Mouse (Mus musculus) embryonic facial prominence, embryonic 13.5 days (tissue): ENCODE data around the gene Vegfd. TPM values are rescaled to one million over a fixed set of nuclear protein-coding genes. Genes with fewer than 3 reads are reported as not detected.
A peak's percentile ranks its signal among the peaks of the same experiment; 100 is the strongest.

Experiments used
- ATAC-seq: fragments of 200-750 bp; cut with Nextera tagmentation; 2 replicates; pipeline ENCODE4 v1.8.0; 2017; ENCODE audit warnings: low read depth; ENCODE audit not compliant: insufficient number of reproducible peaks, insufficient read depth, low FRiP score, low TSS enrichment
- H3K27ac ChIP-seq: fragments of 300-500 bp; sonication (generic); 2 replicates; pipeline ENCODE4 v1.5.1; 2015; ENCODE audit warnings: moderate library complexity, mild to moderate bottlenecking, inconsistent platforms
- H3K27me3 ChIP-seq: fragments of 300-500 bp; sonication (generic); 2 replicates; pipeline ENCODE4 v1.6.1; 2015; ENCODE audit warnings: mild to moderate bottlenecking, inconsistent platforms
- H3K36me3 ChIP-seq: fragments of 300-500 bp; sonication (generic); 2 replicates; pipeline ENCODE4 v1.6.1; 2015; ENCODE audit warnings: mild to moderate bottlenecking, inconsistent platforms
- H3K4me1 ChIP-seq: fragments of 300-500 bp; sonication (generic); 2 replicates; pipeline ENCODE4 v1.6.1; 2015; ENCODE audit warnings: inconsistent platforms
- H3K4me2 ChIP-seq: fragments of 300-500 bp; sonication (generic); 2 replicates; pipeline ENCODE4 v1.6.1; 2015; ENCODE audit warnings: moderate library complexity, mild to moderate bottlenecking, inconsistent platforms
- H3K4me3 ChIP-seq: fragments of 300-500 bp; sonication (generic); 2 replicates; pipeline ENCODE4 v1.5.1; 2015; ENCODE audit warnings: mild to moderate bottlenecking, inconsistent platforms
- H3K9ac ChIP-seq: fragments of 300-500 bp; sonication (generic); 2 replicates; pipeline ENCODE4 v1.6.1; 2015; ENCODE audit warnings: mild to moderate bottlenecking, inconsistent platforms
- H3K9me3 ChIP-seq: fragments of 300-500 bp; sonication (generic); 2 replicates; pipeline ENCODE4 v1.6.1; 2016; ENCODE audit warnings: inconsistent platforms
- WGBS: fragments of 180-500 bp; shearing (Covaris S2); methylation state at CpG from one replicate; pipeline ENCODE4 v1.1.7; 2015; ENCODE audit warnings: mixed read lengths; 5-methylcytosine and 5-hydroxymethylcytosine counted together
- polyA plus RNA-seq: library from polyadenylated mRNA; unstranded; fragments of >200 nt; fragmentation: Nextera tagmentation; extraction: Ambion mirVana; gene quantifications from 2 replicates; pipeline ENCODE4 v1.2.1, GENCODE M21; 2015

Vegfd gene
- polyA plus RNA-seq, 1 experiment from 2014 or later = 3.1 TPM

- H3K4me1 ChIP-seq = peaks cover 8% of the 10 kb centered on the region
- 55% methylated on average over 3 of the region's 3 CpGs for WGBS
- ATAC-seq = no peak
- H3K4me3 ChIP-seq = peak overlapping the region; percentile 57
- H3K9ac ChIP-seq = peak overlapping the region; percentile 75; the same call in 1 of the 2 replicates
- peaks cover 6% of the 10 kb centered on the region; the same call in 1 of the 2 replicates for H3K36me3 ChIP-seq
- peaks cover 33% of the 10 kb centered on the region for H3K27me3 ChIP-seq
- H3K27ac ChIP-seq = no peak overlapping the region
- H3K4me2 ChIP-seq = peak overlapping the region; percentile 58
- H3K9me3 ChIP-seq = no peaks in the 10 kb centered on the region
Measured at GRCm38 (mm10) chrX:164420518-164420917, 47.3 kb downstream of the Vegfd start.

GRCm38 (mm10) chrX:164424821-164425220, 51.6 kb downstream of the Vegfd start:
- Histone ChIP-seq H3K36me3 (peaks cover 6% of the 10 kb centered on the region; the same call in 1 of the 2 replicates), H3K4me1 (peaks cover 8% of the 10 kb centered on the region), H3K9me3 (no peaks in the 10 kb centered on the region), H3K4me2 (no peak overlapping the region), H3K27me3 (peaks cover 34% of the 10 kb centered on the region), H3K27ac (no peak overlapping the region), H3K4me3 (no peak overlapping the region), H3K9ac (no peak overlapping the region)
- no peak for ATAC-seq
- WGBS = 83% methylated on average over 1 of the region's 1 CpGs

GRCm38 (mm10) chrX:164427295-164427694, 54.1 kb downstream of the Vegfd start:
- no peak for ATAC-seq
- H3K4me2 ChIP-seq = no peak overlapping the region
- no peak overlapping the region for H3K4me3 ChIP-seq
- peaks cover 19% of the 10 kb centered on the region; the same call in 1 of the 2 replicates for H3K36me3 ChIP-seq
- H3K9me3 ChIP-seq = no peaks in the 10 kb centered on the region
- H3K27me3 ChIP-seq = peaks cover 25% of the 10 kb centered on the region
- H3K9ac ChIP-seq = no peak overlapping the region
- 83% methylated on average over 4 of the region's 4 CpGs for WGBS
- no peaks in the 10 kb centered on the region for H3K4me1 ChIP-seq
- no peak overlapping the region for H3K27ac ChIP-seq

- 82% methylated on average over 2 of the region's 2 CpGs for WGBS
- Histone ChIP-seq H3K4me1 (no peaks in the 10 kb centered on the region), H3K9me3 (no peaks in the 10 kb centered on the region), H3K36me3 (peaks cover 15% of the 10 kb centered on the region; the same call in 1 of the 2 replicates), H3K27ac (no peak overlapping the region), H3K4me2 (no peak overlapping the region), H3K4me3 (no peak overlapping the region), H3K27me3 (peaks cover 18% of the 10 kb centered on the region), H3K9ac (no peak overlapping the region)
- no peak for ATAC-seq
Measured at GRCm38 (mm10) chrX:164428224-164428623, 55.0 kb downstream of the Vegfd start.

GRCm38 (mm10) chrX:164430621-164431020, 57.4 kb downstream of the Vegfd start:
- ATAC-seq = no peak
- WGBS = 83% methylated on average over 6 of the region's 6 CpGs
- Histone ChIP-seq H3K4me1 (no peaks in the 10 kb centered on the region), H3K9me3 (no peaks in the 10 kb centered on the region), H3K4me3 (no peak overlapping the region), H3K27ac (no peak overlapping the region), H3K9ac (no peak overlapping the region), H3K36me3 (peaks cover 15% of the 10 kb centered on the region; the same call in 1 of the 2 replicates), H3K4me2 (no peak overlapping the region), H3K27me3 (peaks cover 17% of the 10 kb centered on the region)

- Histone ChIP-seq H3K9ac (no peak overlapping the region), H3K27me3 (peaks cover 20% of the 10 kb centered on the region; the same call in 1 of the 2 replicates), H3K4me2 (no peak overlapping the region), H3K4me3 (no peak overlapping the region), H3K36me3 (peaks cover 15% of the 10 kb centered on the region; the same call in 1 of the 2 replicates), H3K4me1 (no peaks in the 10 kb centered on the region), H3K9me3 (no peaks in the 10 kb centered on the region), H3K27ac (no peak overlapping the region)
- ATAC-seq = no peak
- WGBS = 85% methylated on average over 2 of the region's 2 CpGs
Measured at GRCm38 (mm10) chrX:164431133-164431532, 58.0 kb downstream of the Vegfd start.

- Histone ChIP-seq H3K4me2 (no peak overlapping the region), H3K9me3 (no peaks in the 10 kb centered on the region), H3K4me1 (no peaks in the 10 kb centered on the region), H3K9ac (no peak overlapping the region), H3K27me3 (peaks cover 20% of the 10 kb centered on the region; the same call in 1 of the 2 replicates), H3K36me3 (peaks cover 15% of the 10 kb centered on the region; the same call in 1 of the 2 replicates), H3K27ac (no peak overlapping the region), H3K4me3 (no peak overlapping the region)
- WGBS = 87% methylated on average over 6 of the region's 6 CpGs
- ATAC-seq = no peak
Measured at GRCm38 (mm10) chrX:164431541-164431940, 58.4 kb downstream of the Vegfd start.

GRCm38 (mm10) chrX:164432682-164433081, 59.5 kb downstream of the Vegfd start:
- no peaks in the 10 kb centered on the region for H3K4me1 ChIP-seq
- H3K27me3 ChIP-seq = peaks cover 20% of the 10 kb centered on the region
- H3K36me3 ChIP-seq = peaks cover 15% of the 10 kb centered on the region; the same call in 1 of the 2 replicates
- no peak overlapping the region for H3K4me2 ChIP-seq
- no peak overlapping the region for H3K4me3 ChIP-seq
- H3K9me3 ChIP-seq = no peaks in the 10 kb centered on the region
- WGBS = 96% methylated on average over 9 of the region's 9 CpGs
- H3K27ac ChIP-seq = no peak overlapping the region
- H3K9ac ChIP-seq = no peak overlapping the region
- no peak for ATAC-seq

- Histone ChIP-seq H3K9me3 (no peaks in the 10 kb centered on the region), H3K4me1 (no peaks in the 10 kb centered on the region), H3K9ac (no peak within 1 kb of the TSS), H3K4me2 (no peak within 1 kb of the TSS), H3K27ac (no peak within 1 kb of the TSS), H3K27me3 (peaks cover 30% of the 10 kb centered on the region), H3K4me3 (no peak within 1 kb of the TSS), H3K36me3 (peaks cover 8% of the 10 kb centered on the region; the same call in 1 of the 2 replicates)
- ATAC-seq = no peak
- WGBS = 62% methylated on average over 8 of the region's 8 CpGs
Measured at GRCm38 (mm10) chrX:164436709-164437108, 63.5 kb downstream of the Vegfd start, which contains the start of gene Asb11. Gene Asb11 (plus strand): TSS chrX:164436994.

GRCm38 (mm10) chrX:164439462-164439861, 66.3 kb downstream of the Vegfd start:
- H3K36me3 ChIP-seq = no peaks in the 10 kb centered on the region
- no peak overlapping the region for H3K4me3 ChIP-seq
- H3K27me3 ChIP-seq = peaks cover 38% of the 10 kb centered on the region
- no peak overlapping the region for H3K4me2 ChIP-seq
- no peaks in the 10 kb centered on the region for H3K9me3 ChIP-seq
- no peak overlapping the region for H3K27ac ChIP-seq
- no peak overlapping the region for H3K9ac ChIP-seq
- H3K4me1 ChIP-seq = no peaks in the 10 kb centered on the region
- no peak for ATAC-seq
- 82% methylated on average over 7 of the region's 7 CpGs for WGBS

GRCm38 (mm10) chrX:164440140-164440539, 67.0 kb downstream of the Vegfd start:
- no peak overlapping the region for H3K27ac ChIP-seq
- peaks cover 40% of the 10 kb centered on the region for H3K27me3 ChIP-seq
- no peak overlapping the region for H3K4me3 ChIP-seq
- no peak for ATAC-seq
- no peaks in the 10 kb centered on the region for H3K4me1 ChIP-seq
- WGBS = 62% methylated on average over 2 of the region's 2 CpGs
- no peak overlapping the region for H3K9ac ChIP-seq
- H3K4me2 ChIP-seq = no peak overlapping the region
- H3K36me3 ChIP-seq = no peaks in the 10 kb centered on the region
- H3K9me3 ChIP-seq = no peaks in the 10 kb centered on the region

- H3K4me2 ChIP-seq = no peak overlapping the region
- 73% methylated on average over 3 of the region's 3 CpGs for WGBS
- no peaks in the 10 kb centered on the region for H3K9me3 ChIP-seq
- no peak overlapping the region for H3K4me3 ChIP-seq
- no peaks in the 10 kb centered on the region for H3K36me3 ChIP-seq
- no peak overlapping the region for H3K27ac ChIP-seq
- H3K27me3 ChIP-seq = peaks cover 39% of the 10 kb centered on the region
- H3K4me1 ChIP-seq = no peaks in the 10 kb centered on the region
- no peak overlapping the region for H3K9ac ChIP-seq
- ATAC-seq = no peak
Measured at GRCm38 (mm10) chrX:164440703-164441102, 67.5 kb downstream of the Vegfd start.
